Mouse (Mus musculus) hindbrain, embryonic 12.5 days (tissue): ENCODE measurements around the gene Msrb3. TPM values are rescaled to one million over a fixed set of nuclear protein-coding genes. Genes with fewer than 3 reads are reported as not detected.
A peak's percentile ranks its signal among the peaks of the same experiment; 100 is the strongest.

Experiments
- ATAC-seq: fragments of 200-750 bp; cut with Nextera tagmentation; 2 replicates; pipeline ENCODE4 v1.8.0; 2017; ENCODE audit warnings: moderate TSS enrichment; ENCODE audit not compliant: low FRiP score
- H3K27ac ChIP-seq: fragments of 300-500 bp; sonication (generic); 2 replicates; pipeline ENCODE4 v1.5.1; 2016; ENCODE audit warnings: mild to moderate bottlenecking
- H3K27me3 ChIP-seq: fragments of 300-500 bp; sonication (generic); 2 replicates; pipeline ENCODE4 v1.6.1; 2016; ENCODE audit warnings: mild to moderate bottlenecking
- H3K36me3 ChIP-seq: fragments of 300-500 bp; sonication (generic); 2 replicates; pipeline ENCODE4 v1.6.1; 2016; ENCODE audit warnings: mild to moderate bottlenecking
- H3K4me1 ChIP-seq: fragments of 300-500 bp; sonication (generic); 2 replicates; pipeline ENCODE4 v1.6.1; 2016
- H3K4me2 ChIP-seq: fragments of 300-500 bp; sonication (generic); replicated peaks from 2 replicates; pipeline ENCODE4 v1.6.1; 2016; ENCODE audit warnings: mild to moderate bottlenecking
- H3K4me3 ChIP-seq: fragments of 300-500 bp; sonication (generic); 2 replicates; pipeline ENCODE4 v1.5.1; 2016; ENCODE audit warnings: mild to moderate bottlenecking
- H3K9ac ChIP-seq: fragments of 300-500 bp; sonication (generic); 2 replicates; pipeline ENCODE4 v1.6.1; 2016; ENCODE audit warnings: mild to moderate bottlenecking, moderate library complexity
- H3K9me3 ChIP-seq: fragments of 300-500 bp; sonication (generic); replicated peaks from 2 replicates; pipeline ENCODE4 v1.6.1; 2016; ENCODE audit warnings: mild to moderate bottlenecking
- WGBS: fragments of 180-500 bp; shearing (Covaris S2); methylation state at CpG from one replicate; pipeline ENCODE4 v1.1.7; 2016; 5-methylcytosine and 5-hydroxymethylcytosine counted together
- polyA plus RNA-seq: library from polyadenylated mRNA; unstranded; fragments of >200 nt; fragmentation: Nextera tagmentation; extraction: Ambion mirVana; gene quantifications from 2 replicates; pipeline ENCODE4 v1.2.1, GENCODE M21; 2016

Msrb3 gene
- polyA plus RNA-seq, 1 experiment from 2014 or later, result 6.3 TPM

DNA sequence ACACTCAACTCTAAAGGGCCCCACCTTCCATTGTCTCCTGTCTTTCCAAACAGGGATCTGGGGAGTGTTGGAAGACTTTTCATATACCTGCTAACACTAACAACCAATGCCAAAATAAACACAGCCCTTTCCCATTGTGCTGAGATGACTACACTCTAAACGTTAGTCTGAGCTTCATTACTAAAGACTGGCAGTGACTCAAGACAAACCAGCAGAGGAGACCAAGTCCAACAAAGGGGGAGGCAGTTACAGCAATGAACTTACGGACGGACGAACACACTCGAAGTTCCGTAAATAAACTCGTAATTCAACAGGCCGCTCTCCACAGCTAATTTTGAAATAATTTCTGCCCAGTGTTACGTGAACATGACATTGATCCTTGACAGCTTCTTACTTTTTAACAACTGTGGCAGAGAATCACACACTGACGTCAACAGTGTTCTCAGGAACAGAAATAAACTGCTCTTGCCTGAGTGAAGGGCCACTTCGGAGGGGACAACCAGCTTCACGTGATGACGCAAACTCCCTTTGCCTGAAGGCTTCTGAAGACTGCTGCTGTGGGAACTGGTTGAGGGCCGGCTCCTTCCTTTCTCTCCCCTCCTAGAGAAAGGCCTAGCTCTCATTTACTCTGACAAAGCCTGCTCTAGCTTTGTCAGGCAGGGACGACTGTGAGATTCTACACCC is 16.2 kb upstream of the Msrb3 start:
- WGBS, result 79% methylated on average over 15 of the region's 15 CpGs

DNA sequence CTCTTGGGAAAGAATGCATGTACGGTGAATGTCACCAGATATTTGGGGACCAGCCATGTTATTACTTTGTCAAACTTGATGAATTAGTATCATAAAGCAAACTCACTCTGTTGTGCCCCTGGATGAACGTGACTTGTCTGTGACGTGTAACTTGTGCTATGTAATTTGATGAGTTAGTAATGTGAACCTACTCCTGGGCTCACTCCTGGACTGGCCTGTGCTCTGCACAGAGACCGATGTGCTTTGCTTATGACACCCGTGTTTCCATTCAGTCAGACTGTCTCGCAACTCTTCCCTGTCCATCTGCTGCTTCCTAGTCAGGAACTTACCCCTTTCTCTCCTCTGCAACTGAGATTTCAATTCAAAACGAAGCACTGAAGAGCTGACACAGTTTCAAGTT is 15.4 kb upstream of the Msrb3 start:
- no peak overlapping the region for H3K9ac ChIP-seq
- no peak overlapping the region for H3K4me3 ChIP-seq
- WGBS, result 82% methylated on average over 7 of the region's 7 CpGs
- H3K27ac ChIP-seq, result no peak overlapping the region
- no peaks in the 10 kb centered on the region for H3K27me3 ChIP-seq
- no peak for ATAC-seq
- no peaks in the 10 kb centered on the region for H3K36me3 ChIP-seq
- no peak overlapping the region for H3K4me2 ChIP-seq
- H3K4me1 ChIP-seq, result no peaks in the 10 kb centered on the region
- no peaks in the 10 kb centered on the region for H3K9me3 ChIP-seq

More for the DNA sequence above, 16.2 kb upstream of the Msrb3 start:
- no peaks in the 10 kb centered on the region for H3K27me3 ChIP-seq
- no peak overlapping the region for H3K4me3 ChIP-seq
- H3K4me2 ChIP-seq, result no peak overlapping the region
- H3K4me1 ChIP-seq, result no peaks in the 10 kb centered on the region
- H3K27ac ChIP-seq, result no peak overlapping the region
- no peak for ATAC-seq
- H3K9ac ChIP-seq, result no peak overlapping the region
- H3K9me3 ChIP-seq, result no peaks in the 10 kb centered on the region
- no peaks in the 10 kb centered on the region for H3K36me3 ChIP-seq

DNA sequence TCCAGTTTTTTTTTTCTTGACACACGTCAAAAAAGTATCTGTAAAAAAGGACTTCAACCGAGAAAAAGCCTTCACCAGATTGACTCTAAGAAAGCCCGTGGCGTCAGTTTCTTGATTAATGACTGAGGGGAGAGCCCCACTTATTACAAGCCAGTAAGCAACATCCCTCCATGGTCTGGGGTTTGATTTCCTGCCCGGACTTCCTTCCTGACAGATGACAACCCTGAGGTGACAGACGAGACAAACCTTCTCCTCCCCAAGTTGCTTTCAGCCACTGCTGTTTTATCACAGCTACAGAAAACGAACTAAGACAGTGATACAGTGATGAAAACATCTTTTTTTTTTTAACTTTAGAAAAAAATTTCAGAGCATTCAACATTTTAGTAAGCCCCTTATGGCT is 14.9 kb upstream of the Msrb3 start:
- Histone ChIP-seq H3K9ac (no peak overlapping the region), H3K36me3 (no peaks in the 10 kb centered on the region), H3K4me2 (no peak overlapping the region), H3K4me3 (no peak overlapping the region), H3K9me3 (no peaks in the 10 kb centered on the region), H3K27ac (no peak overlapping the region), H3K27me3 (no peaks in the 10 kb centered on the region), H3K4me1 (no peaks in the 10 kb centered on the region)
- ATAC-seq, result no peak
- WGBS, result 81% methylated on average over 7 of the region's 7 CpGs

GRCm38 (mm10) chr10:120911971-120912370 is 13.1 kb upstream of the Msrb3 start:
- ATAC-seq, result no peak
- Histone ChIP-seq H3K9ac (no peak overlapping the region), H3K27ac (no peak overlapping the region), H3K4me2 (no peak overlapping the region), H3K4me1 (no peaks in the 10 kb centered on the region), H3K27me3 (no peaks in the 10 kb centered on the region), H3K9me3 (no peaks in the 10 kb centered on the region), H3K36me3 (no peaks in the 10 kb centered on the region), H3K4me3 (no peak overlapping the region)
- 83% methylated on average over 4 of the region's 4 CpGs for WGBS

- Histone ChIP-seq H3K27ac (no peak overlapping the region), H3K36me3 (no peaks in the 10 kb centered on the region), H3K4me2 (no peak overlapping the region), H3K9me3 (no peaks in the 10 kb centered on the region), H3K27me3 (no peaks in the 10 kb centered on the region), H3K4me1 (no peaks in the 10 kb centered on the region), H3K4me3 (no peak overlapping the region), H3K9ac (no peak overlapping the region)
- ATAC-seq, result no peak
- 88% methylated on average over 11 of the region's 11 CpGs for WGBS
Observed at GRCm38 (mm10) chr10:120908776-120909574, 10.1 kb upstream of the Msrb3 start.

DNA sequence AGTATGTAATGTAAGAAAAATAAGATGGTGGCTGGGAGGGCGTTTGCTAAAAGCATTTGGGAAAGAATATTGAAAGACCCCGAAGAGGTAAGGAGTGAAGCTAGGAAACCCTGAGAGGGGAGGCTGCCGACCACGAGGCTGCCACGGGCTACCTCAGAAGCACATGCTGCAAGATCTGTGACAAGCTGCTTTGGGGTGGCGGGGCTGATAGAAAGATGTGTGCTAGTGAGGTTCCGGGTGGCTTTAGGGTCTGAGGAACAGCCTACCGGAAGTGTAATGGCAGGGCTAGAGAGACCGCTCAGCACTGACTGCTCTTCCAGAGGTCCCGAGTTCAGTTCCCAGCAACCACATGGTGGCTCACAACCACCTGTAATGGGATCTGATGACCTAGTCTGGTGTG is 5.8 kb upstream of the Msrb3 start:
- Histone ChIP-seq H3K4me3 (no peak overlapping the region), H3K4me2 (no peak overlapping the region), H3K9me3 (no peaks in the 10 kb centered on the region), H3K27ac (no peak overlapping the region), H3K27me3 (no peaks in the 10 kb centered on the region), H3K36me3 (no peaks in the 10 kb centered on the region), H3K9ac (no peak overlapping the region), H3K4me1 (peaks cover 3% of the 10 kb centered on the region; the same call in 1 of the 2 replicates)
- 96% methylated on average over 10 of the region's 10 CpGs for WGBS
- no peak for ATAC-seq

DNA sequence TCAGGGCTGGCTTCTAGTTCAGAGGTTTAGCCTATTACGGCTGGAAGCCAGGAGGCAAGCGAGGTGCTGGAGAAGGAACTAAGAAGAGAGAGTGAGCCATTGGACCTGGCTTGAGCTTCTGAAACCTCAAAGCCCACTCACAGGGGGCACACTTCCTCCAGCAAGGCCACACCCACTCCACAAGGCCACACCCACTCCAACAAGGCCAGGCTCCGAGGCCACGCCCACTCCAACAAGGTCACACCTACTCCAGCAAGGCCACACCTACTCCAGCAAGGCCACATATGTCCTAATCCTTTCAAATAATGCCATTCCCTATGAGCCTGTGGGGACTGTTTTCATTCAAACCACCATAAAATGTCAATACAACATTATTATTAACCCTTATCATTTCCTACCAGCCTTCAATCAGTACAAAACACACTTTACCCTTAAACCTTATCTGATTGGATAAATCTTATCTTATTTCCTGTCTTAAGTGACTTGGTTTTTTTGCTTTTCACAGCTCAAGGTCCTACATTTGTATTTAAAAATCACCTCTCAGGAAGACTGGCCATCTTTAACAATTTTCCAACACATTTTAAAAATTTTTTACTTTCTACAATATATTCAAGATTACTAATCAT is 5.1 kb upstream of the Msrb3 start:
- no peak overlapping the region for H3K9ac ChIP-seq
- no peak overlapping the region for H3K4me2 ChIP-seq
- H3K4me1 ChIP-seq, result peaks cover 9% of the 10 kb centered on the region
- 76% methylated on average over 4 of the region's 4 CpGs for WGBS
- H3K9me3 ChIP-seq, result no peaks in the 10 kb centered on the region
- no peak overlapping the region for H3K27ac ChIP-seq
- H3K36me3 ChIP-seq, result no peaks in the 10 kb centered on the region
- 0 out of 2 replicates have a peak, but pooled peaks cover 2% of the 10 kb centered on the region for H3K27me3 ChIP-seq
- H3K4me3 ChIP-seq, result no peak overlapping the region
- ATAC-seq, result no peak

- H3K27ac ChIP-seq, result no peak overlapping the region
- no peak for ATAC-seq
- no peaks in the 10 kb centered on the region for H3K9me3 ChIP-seq
- 59% methylated on average over 9 of the region's 9 CpGs for WGBS
- peaks cover 10% of the 10 kb centered on the region for H3K4me1 ChIP-seq
- H3K4me3 ChIP-seq, result no peak overlapping the region
- no peaks in the 10 kb centered on the region for H3K36me3 ChIP-seq
- H3K9ac ChIP-seq, result no peak overlapping the region
- H3K4me2 ChIP-seq, result no peak overlapping the region
- peaks cover 14% of the 10 kb centered on the region for H3K27me3 ChIP-seq
Observed at GRCm38 (mm10) chr10:120901746-120902145, 2.8 kb upstream of the Msrb3 start.

DNA sequence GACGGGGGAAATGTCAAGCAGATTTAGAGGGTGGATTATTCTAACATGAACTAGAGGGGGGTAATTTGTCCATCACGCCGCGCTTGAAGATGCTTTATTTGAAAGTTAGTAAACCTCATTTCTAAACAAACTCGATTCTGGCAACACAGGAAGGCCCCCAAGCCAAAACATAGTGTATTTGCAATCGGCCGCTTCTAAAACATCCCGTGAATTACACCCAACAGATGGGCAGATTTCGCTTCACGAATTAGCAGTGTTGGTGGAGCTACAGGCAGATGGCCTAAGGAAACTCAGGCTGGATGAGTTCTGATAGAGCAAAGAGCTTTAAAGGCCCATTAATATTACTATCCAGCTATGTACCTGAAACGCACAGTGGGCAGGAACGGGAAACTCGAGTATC is 1.2 kb upstream of the Msrb3 start:
- Histone ChIP-seq H3K4me2 (no peak overlapping the region), H3K4me3 (no peak overlapping the region), H3K27me3 (peaks cover 14% of the 10 kb centered on the region), H3K27ac (no peak overlapping the region), H3K36me3 (no peaks in the 10 kb centered on the region), H3K9ac (no peak overlapping the region), H3K4me1 (peaks cover 14% of the 10 kb centered on the region), H3K9me3 (no peaks in the 10 kb centered on the region)
- 68% methylated on average over 13 of the region's 13 CpGs for WGBS
- no peak for ATAC-seq

- Histone ChIP-seq H3K9me3 (no peaks in the 10 kb centered on the region), H3K4me3 (peak overlapping the region; percentile 67), H3K4me1 (peaks cover 14% of the 10 kb centered on the region), H3K27me3 (peaks cover 14% of the 10 kb centered on the region), H3K4me2 (peak overlapping the region; percentile 97), H3K36me3 (no peaks in the 10 kb centered on the region), H3K9ac (peak overlapping the region; percentile 67), H3K27ac (no peak overlapping the region)
- 1% methylated on average over 34 of the region's 49 CpGs for WGBS
- peak; percentile 59 for ATAC-seq
Observed at GRCm38 (mm10) chr10:120898357-120898756, 544 bp downstream of the Msrb3 start.

- peaks cover 11% of the 10 kb centered on the region for H3K4me1 ChIP-seq
- WGBS, result 27% methylated on average over 15 of the region's 15 CpGs
- ATAC-seq, result no peak
Observed at GRCm38 (mm10) chr10:120895899-120896289, 3.0 kb downstream of the Msrb3 start.

DNA sequence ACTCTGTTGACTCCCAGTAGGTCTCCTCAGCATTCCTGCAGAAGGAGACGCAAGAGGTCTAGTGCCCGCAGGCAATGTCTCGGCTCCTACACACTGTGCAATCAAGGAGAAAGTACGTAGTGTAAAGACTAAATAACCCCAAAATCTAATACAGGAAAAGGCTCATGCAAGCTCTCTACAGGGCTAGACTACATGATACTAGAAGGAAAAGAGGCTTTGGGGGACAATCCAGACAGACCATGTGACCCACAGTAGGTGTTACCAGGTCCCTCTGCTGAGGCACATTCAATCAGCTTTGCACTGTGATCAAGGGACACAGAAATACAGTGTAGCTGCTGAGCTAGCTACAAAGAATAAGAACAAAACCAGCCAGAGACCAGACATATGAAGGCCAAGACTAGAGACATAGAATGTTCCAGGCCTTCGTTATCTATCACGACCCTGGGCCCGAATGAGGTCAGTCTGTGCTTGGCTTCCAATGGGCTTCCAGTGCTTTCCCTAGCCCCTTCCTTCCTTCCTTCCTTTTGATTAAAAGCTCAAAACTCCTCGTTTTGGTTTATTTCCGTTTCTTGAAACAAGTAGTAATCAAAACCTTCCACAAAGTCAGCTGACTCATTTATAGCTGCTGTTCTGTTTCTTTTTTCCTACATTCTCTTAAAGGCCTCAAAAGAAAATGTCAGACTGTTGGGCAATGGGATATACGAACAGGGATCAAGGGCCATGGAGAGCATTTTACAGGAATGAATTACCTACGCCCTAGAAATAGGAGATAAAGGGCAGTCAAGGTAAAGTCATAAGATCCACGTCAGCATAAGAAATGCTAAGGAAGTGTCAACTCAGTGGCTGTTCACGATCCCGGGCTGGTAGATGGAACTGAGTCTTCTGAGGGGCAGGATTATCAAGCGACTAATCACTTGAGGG is 3.7 kb downstream of the Msrb3 start:
- Histone ChIP-seq H3K9me3 (peaks cover 6% of the 10 kb centered on the region; the same call in 1 of the 2 replicates), H3K4me1 (peaks cover 11% of the 10 kb centered on the region), H3K4me3 (no peak overlapping the region), H3K9ac (no peak overlapping the region), H3K27me3 (peaks cover 14% of the 10 kb centered on the region), H3K4me2 (no peak overlapping the region), H3K36me3 (no peaks in the 10 kb centered on the region), H3K27ac (no peak overlapping the region)
- WGBS, result 79% methylated on average over 15 of the region's 15 CpGs
- no peak for ATAC-seq

More at GRCm38 (mm10) chr10:120895899-120896289, 3.0 kb downstream of the Msrb3 start:
- Histone ChIP-seq H3K9ac (no peak overlapping the region), H3K27ac (no peak overlapping the region), H3K27me3 (peaks cover 14% of the 10 kb centered on the region), H3K36me3 (no peaks in the 10 kb centered on the region), H3K4me3 (no peak overlapping the region), H3K4me2 (no peak overlapping the region), H3K9me3 (no peaks in the 10 kb centered on the region)
